Mouse (Mus musculus): ENCODE results near the gene Fbxw19.
"Not testable (repeated sequence)": the region's sequence is repeated elsewhere in the genome, so short reads cannot be mapped to it uniquely, and the experiment has no call there.

The Fbxw19 gene

GRCm38 (mm10) chr9:109495775-109496174, at the start of gene Fbxw19:
Fbxw19 (minus strand) TSS chr9:109495875.
- DNase-seq (ENCODE audit: low read depth), result not testable (repeated sequence)

GRCm38 (mm10) chr9:109523385-109524064, 27.9 kb upstream of the Fbxw19 start:
- no peak for DNase-seq (ENCODE audit: low read depth)

GRCm38 (mm10) chr9:109449040-109449439, 46.6 kb downstream of the Fbxw19 start, which contains the start of gene Fbxw16:
Fbxw16 (minus strand) TSS chr9:109449140.
- no peak for DNase-seq (ENCODE audit: low read depth)

- DNase-seq (ENCODE audit: low read depth), result no peak
Measured at GRCm38 (mm10) chr9:109432956-109433355, 62.7 kb downstream of the Fbxw19 start.
